Mouse (Mus musculus): ENCODE results near the gene Duox1.

The Duox1 gene

DNA sequence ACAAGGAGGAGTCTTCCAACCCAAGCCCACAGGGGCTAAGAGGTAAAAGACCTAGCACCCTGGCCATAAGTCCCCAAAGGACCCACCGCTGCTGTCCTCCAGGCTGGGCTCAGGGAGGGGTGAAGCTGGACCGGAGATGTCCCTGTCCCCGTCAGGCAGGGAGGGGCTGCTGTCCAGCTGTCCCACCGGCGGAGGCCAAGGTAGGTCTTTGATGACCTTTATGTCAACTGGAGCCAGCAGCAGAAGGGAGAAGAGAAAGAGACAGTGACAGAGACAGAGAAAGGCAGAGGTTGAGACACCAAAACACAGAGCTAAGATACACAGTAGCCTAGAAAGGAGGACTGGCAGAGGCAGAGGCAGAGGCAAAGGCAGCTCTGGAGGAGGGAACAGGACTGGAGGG is 39.9 kb downstream of the Duox1 start:
- DNase-seq (ENCODE audit: low spot score): no peak

DNA sequence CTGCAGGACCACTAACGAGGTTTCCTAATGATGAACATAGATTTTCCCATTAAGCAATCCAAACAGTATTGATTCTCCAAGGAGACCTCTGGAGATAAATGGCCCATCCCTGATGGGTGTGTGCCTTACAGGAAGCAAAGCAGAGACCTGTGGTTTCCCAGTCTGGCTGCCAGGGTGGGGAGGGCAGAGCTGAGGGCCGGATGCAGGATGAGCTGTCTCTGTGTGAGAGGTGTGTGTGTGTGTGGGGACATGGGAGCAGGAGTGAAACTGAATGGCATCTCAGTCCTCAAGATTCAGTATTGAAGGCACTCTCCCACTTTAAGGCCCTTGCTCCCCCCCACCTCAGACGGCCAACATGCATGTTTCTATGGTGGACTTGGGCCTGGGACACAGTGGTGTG is 40.7 kb downstream of the Duox1 start:
- DNase-seq (ENCODE audit: low spot score): no peak

DNA sequence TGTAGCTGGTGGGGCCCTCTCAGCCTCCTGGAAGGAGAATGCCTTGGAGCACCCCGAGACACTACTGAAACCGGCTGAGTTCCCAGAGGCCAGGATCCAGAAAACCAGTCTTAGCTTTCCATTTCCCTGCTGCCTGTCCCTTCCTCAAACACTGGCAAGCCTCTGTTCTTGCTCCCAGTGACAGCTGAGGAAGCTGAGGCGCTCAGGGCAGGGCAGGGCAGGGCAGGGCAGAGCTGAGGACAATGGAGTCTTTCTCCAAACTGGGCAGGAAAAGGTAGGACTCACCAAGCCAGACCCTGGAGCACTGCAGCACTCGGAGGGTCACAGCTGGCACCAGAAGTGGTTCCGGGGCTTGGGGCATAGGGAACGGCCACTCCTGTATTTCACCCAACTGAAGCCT is 44.8 kb downstream of the Duox1 start:
- no peak for DNase-seq (ENCODE audit: low spot score)

DNA sequence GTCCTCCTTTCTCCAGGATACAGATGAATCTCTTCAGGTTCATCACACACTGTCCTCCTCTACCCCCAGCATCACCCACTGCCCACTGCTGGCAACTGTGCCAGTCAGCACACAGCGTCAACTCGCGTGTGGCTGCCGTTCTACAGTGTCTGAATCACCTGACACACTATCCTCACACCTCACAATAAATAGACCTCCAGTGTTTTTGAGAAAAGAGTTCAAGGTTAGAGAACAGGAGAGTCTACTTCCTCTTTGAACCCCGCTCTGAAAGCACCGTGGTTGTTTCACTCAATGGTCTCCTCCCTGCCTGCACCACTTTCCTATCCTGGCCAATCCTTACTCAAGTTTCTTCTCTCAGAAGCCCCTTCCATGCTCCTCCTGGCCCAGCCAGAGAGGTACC is 45.7 kb downstream of the Duox1 start:
- no peak for DNase-seq (ENCODE audit: low spot score)

DNA sequence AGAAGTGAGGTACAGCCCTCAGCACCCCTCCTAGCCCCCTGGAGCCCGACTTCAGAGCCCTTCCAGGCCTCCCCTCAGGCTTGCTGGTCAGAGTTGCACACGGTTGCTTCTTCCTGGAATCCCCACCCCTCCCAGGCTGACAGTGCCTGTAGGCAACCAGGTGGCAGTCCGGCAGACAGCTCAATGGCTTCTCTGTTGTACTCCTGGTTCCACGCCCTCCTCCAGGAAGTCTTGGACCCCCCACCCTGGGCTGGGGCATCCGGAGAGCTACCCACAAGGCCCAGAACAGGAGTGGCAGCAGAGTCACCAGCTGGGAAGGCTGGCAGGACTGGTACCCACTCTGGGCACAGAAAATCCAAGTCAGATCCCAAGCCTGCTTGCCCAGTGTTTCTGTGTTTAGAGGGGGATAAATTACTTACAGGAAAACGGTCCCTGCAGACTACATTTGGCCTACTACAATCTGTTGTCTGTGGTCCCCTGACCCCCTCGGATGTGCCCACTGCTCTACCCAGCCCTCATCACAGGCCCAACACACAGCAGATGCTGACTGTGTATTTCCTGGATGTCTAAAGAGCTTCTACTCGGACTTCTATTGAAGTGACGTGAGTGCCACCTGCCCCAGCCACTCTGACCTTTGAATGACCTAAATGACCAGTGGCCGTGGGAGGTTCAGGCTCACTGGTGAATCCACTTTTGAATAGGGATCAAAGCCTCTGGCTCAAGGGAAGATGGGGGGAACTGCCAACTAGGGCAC is 46.6 kb downstream of the Duox1 start:
- DNase-seq (ENCODE audit: low spot score): peak; percentile 32

DNA sequence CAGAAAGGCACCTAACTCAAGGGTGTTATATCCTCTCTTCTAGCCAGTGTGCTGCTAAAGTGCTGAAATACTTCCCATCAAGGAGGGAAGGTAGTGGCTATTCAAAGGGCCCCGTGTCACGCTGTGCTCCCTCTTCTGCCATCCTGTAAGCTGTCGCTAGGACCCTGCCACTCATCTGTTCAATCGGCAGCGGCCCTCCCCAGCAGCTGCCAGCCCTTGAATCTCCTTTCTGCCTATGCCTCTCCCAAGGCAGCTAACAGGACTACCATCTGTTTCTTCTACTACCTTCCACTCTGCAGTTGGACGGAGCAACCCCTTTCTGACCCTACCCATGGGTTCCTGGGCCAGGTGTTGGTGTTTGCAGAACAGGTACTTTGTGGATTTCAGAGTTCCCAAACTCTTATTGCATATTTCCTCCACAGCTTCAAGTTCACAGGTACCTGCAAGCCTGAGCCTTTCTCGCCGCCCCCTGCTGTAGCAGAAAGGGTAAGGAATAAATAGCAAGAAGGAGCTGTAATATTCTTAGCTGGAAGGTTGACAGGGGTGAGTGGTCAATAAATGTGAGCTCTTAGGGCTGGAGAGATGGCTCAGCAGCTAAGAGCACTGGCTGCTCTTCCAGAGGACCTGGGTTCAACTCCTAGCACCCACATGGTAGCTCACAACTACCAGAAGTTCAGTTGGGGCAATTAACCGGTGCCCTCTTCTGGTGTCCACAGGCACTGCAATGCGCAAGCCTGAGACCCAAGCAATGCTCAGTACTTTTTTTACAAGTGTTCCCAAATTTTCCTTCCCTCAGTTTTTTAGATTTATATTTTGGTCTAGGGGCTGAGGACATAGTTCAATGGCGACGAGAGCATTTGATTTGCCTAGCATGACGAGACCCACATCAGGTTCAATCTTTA is 47.4 kb downstream of the Duox1 start:
- DNase-seq (ENCODE audit: low spot score): peak; percentile 30

DNA sequence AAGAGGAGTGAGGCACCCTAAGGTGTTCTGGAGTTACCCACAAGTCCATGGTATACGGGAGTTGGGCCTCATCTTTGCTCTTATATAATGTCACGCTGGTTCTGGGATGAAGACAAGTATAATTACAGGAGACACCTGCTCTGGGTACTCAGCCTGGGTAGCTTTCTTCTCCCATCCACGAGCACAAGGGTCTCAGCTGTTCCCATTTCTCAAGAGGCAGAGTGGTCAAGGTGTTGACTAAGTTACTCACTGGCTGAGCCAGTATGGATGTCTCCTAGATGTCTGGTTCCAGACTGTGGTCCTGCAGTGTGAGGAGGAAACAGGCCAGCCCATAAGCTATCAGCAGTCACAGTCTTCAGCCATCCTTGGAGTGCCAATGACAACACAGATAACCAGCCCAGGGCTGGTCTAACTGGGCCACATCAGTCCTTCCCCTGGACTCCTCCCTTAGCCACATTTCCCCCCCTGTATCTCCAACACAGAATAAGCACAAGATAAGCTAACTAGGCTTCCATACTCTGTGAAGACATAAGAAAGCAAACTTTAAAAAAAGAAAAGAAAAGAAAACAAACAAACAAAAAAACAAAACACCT is 49.0 kb downstream of the Duox1 start:
- DNase-seq (ENCODE audit: low spot score): no peak

DNA sequence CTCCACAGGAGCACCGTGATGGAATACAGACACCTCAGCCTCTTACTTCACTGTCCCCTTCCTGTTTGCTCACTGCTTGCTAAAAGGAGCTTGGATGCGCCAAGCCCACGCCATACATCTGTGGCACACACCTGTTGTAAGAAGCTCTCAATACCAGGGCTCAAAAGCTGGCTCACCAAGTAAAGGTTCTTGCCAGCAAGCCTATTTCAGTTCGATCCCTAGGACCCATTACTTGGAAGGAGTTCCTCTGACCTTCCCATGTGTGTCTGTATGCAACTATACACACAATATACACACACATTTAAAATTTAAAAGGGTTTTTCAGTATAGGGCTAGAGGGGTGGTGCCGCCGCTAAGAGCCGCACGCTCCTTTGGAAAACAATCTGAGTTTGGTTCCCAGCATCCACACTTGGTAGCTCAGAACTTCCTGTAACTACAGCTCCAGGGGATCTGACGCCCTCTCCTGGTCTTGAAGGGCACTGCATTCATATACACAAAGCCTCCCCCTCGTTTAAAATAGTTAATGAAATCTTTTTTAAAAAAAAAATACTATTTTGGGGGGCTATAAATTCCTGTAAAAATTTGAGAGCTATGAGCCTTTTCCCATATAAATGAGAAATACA is 49.9 kb downstream of the Duox1 start:
- peak; percentile 39 for DNase-seq (ENCODE audit: low spot score)

DNA sequence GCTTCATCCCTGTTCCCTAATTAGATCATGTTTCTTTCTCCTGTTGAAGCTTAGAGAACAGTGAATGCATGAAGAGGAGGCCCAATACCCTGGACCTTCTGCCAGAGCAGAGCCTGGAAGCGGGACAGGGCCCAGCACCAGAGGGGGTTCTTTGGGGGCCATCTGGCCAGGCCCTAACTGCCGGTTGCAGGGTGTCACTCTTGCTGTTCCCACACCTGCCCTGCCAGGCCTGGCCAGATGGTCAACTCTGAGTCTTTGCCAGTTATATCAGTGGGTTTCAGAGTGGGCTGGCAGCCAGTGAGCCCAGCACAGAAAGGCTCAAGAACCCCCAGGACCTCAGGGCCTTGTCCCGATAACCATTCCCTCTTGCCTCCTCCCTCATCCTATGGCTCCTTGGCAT is 50.6 kb downstream of the Duox1 start:
- DNase-seq (ENCODE audit: low spot score): peak; percentile 38

DNA sequence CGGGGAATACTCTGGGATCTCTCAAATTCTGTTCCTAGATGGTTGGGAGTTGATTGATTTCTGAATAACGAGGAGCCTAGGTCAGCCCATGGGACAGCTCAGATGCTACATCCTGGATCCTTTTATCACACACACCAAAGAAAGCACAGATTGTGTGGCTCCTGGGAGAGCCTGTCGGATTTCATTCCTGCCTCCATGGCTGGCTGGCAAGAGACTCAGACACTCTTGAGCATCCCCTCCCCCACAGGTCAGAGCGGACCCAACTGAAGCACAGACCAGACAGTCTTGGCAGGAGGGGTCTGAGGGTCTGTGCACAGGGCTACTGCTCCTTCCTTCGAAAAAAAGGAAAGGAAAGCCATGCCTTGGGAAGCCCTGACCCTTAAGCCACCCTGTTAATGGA is 51.2 kb downstream of the Duox1 start:
- peak; percentile 44 for DNase-seq (ENCODE audit: low spot score)

DNA sequence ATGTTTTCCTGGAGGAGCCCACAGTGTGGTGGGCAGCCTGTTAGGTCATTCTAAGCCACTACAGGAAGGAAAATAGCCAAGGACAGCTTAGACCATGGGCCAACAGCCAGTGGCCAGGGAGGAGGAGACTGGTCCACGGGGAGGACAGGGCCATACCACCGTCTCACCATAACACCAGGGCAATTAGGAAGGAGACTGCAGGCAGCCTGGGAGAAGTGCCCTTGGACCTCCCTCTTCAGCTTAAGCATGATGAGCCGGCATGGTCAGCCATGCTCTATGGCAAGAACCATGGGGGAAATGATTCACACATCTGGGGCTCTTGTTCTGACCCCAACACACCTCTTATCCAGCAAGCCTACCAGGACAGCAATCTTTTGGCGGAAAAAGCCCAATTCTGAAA is 51.7 kb downstream of the Duox1 start:
- peak; percentile 16 for DNase-seq (ENCODE audit: low spot score)

DNA sequence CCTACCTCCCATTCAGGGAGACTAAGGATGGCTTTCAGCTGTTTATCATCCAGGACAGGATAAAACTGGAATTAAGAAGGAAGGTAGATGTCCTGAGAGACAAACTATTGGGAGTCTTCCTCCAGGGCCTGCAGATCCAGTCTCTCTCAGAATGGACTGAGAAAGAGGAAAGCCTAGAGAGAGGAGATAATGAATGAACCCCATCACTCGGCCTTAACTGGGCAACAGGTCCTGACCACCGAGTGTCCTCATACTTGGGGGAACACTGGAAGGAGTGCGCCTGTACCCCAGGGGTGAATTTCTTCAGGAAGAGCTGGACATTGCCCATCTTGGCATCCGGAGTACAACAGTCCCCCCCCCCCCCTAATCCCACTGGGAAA is 52.2 kb downstream of the Duox1 start:
- no peak for DNase-seq (ENCODE audit: low spot score)

DNA sequence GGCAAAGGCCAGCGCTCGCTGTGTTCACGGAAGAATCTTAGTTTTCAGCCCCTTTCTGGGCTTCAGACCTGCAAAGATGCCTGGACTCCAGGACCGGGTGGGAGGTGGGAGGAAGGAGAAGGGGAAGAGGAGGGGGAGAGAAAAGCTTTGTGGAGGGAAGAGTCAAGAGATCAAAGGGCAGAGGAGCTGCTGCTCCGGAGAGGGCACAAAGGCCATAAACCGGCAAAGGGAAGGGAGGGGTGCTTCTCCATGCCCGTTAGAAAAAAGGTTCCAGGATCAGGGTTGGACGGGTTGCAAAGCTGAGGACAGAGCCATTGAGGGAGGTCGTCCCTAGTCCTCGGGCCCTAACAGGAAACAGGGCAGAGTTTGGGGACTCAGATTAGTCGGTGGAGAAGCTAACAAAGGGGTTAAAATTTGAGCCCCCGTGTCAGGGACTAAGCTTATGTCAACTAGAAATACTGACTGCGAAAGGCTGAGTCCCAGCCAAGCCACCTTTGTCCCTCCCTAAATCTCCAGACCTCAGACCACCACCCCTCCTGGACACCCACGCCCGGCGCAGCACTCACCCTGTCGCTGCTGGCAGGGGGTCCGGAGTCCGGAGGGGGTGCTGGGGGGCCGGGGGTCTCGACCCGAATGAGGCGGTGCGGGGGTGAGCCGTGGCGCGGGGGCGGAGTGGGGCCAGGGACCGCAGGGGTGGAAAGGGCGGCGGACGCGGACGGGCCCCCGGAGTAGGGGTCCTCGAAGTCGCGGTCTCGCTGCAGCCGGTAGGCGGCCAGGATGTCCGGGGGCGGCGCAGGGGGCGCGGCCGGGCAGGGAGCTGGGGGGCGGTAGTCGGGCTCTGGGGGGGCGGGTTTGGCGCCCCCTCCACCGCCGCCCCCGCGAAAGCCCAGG is 52.9 kb downstream of the Duox1 start:
- DNase-seq (ENCODE audit: low spot score): peak; percentile 38

DNA sequence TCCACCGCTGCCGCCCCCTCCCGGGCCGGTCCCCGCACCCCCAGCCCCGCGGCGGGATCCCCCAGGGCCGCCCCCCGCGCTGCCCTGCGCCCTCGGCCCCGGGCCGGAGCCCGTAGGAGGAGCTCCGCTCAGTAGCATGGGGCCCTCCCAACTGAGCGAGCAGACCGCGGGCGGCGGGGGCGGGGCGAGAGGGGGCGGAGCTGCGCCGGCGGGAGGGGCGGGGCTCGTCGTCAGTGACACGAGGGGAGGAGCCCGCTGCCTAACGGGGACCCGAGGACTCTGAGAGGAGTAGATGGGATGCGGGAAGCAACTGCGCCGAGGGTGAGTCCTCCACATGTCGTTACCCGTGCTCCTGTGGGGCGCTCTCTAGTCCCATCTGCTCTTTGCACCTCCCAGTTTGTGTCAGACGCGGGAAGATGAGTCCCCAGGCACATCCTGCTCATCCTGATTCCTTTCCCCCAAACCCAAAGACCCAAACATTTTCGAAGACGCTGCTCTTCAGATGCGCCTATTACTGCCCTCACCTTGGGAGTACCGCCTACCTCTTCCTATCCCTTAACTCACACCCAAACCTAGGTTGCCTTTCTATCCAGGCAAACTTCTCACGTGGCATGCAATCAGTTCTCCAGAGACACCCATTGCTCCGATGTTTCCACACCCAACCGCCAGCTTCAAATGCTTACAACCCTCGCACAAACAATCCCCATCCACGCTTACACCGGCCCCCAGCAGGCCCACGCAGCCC is 53.7 kb downstream of the Duox1 start, which contains the start of gene Shf:
Gene Shf (minus strand): TSS at position 168 of the 745 bp plus-strand sequence.
- peak; percentile 90 for DNase-seq (ENCODE audit: low spot score)

DNA sequence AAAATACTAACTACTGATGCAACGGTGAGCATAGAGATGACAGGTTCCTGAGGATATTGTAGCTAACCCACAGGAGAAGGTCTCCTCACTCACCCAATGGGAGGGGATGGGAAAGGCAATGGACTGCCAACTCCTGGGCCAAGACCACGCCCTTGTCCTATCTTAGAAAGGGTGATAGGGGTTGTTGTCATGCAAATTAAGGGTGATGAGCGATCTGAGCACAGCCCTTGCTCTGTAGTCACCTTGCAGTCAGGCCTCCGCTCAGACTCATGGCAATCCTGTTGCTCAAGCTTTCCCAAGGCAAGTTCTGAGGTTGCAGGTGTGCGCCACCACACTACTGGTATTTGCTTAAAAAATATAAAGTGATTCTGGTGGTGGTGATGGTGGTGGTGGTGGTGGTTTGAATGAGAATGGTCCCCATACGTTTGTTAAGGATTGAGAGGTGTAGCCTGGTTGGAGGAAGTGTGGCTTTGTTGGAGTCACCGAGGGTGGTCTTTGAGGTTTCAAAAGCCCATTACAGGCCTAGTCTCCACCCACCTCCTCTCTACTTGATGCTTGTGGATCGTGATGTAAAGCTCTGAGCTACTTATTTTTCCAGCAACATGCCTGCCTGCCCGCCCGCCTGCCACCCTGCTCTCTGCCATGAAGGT is 54.8 kb downstream of the Duox1 start:
- DNase-seq (ENCODE audit: low spot score): no peak

DNA sequence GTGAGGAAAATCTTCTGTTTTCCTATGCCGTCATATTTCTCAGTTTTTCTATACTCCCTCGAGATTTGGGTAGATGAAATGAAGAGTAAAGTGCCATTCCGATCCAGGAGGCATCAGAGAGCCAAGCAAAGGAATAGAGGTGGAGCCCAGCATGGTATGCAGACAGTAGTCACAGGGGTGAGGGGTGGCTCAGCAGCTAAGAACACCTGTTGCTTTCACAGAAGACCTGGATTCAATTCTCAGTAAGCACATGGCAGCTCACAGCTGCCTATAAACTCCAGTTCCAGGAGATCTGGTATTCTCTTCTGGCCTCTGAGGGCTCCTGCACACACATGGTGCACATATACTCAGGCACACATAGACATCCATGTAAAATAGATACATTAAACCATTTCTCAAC is 56.6 kb downstream of the Duox1 start:
- DNase-seq (ENCODE audit: low spot score): no peak

DNA sequence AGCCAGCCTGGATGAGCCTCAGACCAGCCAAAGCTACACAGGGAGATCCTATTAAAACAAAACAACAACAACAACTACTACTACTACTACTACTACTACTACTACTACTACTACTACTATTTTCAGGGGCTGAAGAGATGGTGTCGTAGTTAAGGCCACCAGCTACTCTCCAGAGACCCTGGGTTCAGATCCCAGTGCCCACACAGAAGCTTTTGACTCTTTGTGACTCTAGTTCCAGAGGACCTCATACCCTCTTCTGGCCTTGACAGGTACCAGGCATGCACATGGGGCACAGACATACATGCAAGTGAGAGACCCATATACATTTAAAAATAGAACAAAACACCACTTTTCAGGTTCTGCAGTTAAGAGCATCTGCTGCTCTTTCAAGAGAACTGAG is 57.1 kb downstream of the Duox1 start:
- DNase-seq (ENCODE audit: low spot score): no peak

DNA sequence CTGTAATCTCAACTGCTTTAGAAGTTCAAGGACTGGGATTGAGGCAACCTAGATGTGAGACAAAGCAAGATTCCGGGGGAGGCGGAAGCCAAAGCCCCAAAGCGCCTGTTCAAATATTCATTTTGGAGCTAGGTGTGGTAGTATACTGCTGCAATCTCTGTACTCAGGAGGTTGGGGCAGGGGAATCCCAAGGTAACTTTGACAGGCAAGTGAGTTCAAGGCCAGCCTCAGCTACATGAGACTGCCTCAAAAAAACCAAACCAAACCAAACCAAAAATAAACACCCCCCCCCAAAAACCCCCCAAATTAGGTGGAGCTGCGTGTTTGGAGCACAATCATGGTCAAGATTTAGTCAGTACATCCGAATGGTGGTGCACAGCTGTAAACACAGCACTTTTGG is 58.5 kb downstream of the Duox1 start:
- DNase-seq (ENCODE audit: low spot score): peak; percentile 29

DNA sequence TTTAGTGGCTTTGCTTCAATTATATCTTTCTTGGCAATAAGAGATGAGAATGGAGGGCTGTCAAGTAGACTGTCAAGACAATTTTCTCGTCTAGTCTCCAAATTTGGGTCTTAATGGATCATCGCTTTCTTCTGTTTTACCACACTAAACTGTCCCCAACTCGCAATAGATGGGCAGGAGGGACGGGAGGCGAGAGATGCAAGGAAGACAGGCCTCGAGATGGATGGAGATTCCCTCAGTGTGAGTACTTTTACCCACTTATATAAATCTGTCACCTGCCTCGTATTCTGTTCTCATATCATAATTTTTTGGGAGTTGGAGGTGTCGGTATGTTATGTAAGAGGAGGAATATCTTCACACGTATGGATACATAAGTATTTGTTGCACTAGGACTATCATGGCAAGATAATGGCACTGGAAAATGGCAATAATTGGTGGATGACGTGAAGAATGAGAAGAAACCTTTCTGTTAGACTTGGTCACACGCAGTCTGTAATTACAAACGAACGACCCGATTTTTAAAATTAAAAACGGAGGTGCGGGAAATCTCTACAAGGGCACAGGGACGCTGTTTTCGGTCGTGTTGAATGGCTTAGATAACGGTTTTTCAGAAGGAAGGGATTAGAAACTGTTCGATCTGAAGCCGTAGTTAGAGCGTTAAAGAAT is 59.3 kb downstream of the Duox1 start:
- peak; percentile 53 for DNase-seq (ENCODE audit: low spot score)
